Mouse (Mus musculus) midbrain, embryonic 16.5 days (tissue): ENCODE results near the gene Rad51c. TPM values are rescaled to one million over a fixed set of nuclear protein-coding genes. Genes with fewer than 3 reads are reported as not detected.
"Not testable (repeated sequence)": the region's sequence is repeated elsewhere in the genome, so short reads cannot be mapped to it uniquely, and the experiment has no call there.

Experiments
- ATAC-seq: fragments of 200-750 bp; cut with Nextera tagmentation; 2 replicates; pipeline ENCODE4 v1.8.0; 2017; ENCODE audit warnings: moderate TSS enrichment
- H3K27ac ChIP-seq: fragments of 300-500 bp; sonication (generic); 2 replicates; pipeline ENCODE4 v1.5.1; 2014; ENCODE audit warnings: mild to moderate bottlenecking, low read length, mixed read lengths
- H3K27me3 ChIP-seq: fragments of 300-500 bp; sonication (generic); 2 replicates; pipeline ENCODE4 v1.6.1; 2014; ENCODE audit warnings: low read depth, low read length, mixed read lengths; ENCODE audit not compliant: control insufficient read depth, insufficient read depth
- H3K36me3 ChIP-seq: fragments of 300-500 bp; sonication (generic); 2 replicates; pipeline ENCODE4 v1.6.1; 2014; ENCODE audit warnings: mild to moderate bottlenecking, low read length, moderate library complexity, mixed read lengths; ENCODE audit not compliant: control insufficient read depth, insufficient read depth
- H3K4me1 ChIP-seq: fragments of 300-500 bp; sonication (generic); 2 replicates; pipeline ENCODE4 v1.6.1; 2014; ENCODE audit warnings: mild to moderate bottlenecking, low read length, mixed read lengths; ENCODE audit not compliant: control insufficient read depth, insufficient read depth
- H3K4me2 ChIP-seq: fragments of 300-500 bp; sonication (generic); 2 replicates; pipeline ENCODE4 v1.6.1; 2014; ENCODE audit warnings: mild to moderate bottlenecking, low read length, mixed read lengths
- H3K4me3 ChIP-seq: fragments of 300-500 bp; sonication (generic); 2 replicates; pipeline ENCODE4 v1.5.1; 2014; ENCODE audit warnings: low read depth, mild to moderate bottlenecking, low read length, moderate library complexity, mixed read lengths
- H3K9ac ChIP-seq: fragments of 300-500 bp; sonication (generic); 2 replicates; pipeline ENCODE4 v1.6.1; 2014; ENCODE audit warnings: low read depth, low read length, mixed read lengths
- H3K9me3 ChIP-seq: fragments of 300-500 bp; sonication (generic); replicated peaks from 2 replicates; pipeline ENCODE4 v1.6.1; 2014; ENCODE audit warnings: mild to moderate bottlenecking, low read length, mixed read lengths; ENCODE audit not compliant: control insufficient read depth, poor library complexity, severe bottlenecking
- whole genome bisulfite sequencing: fragments of 180-500 bp; shearing (Covaris S2); extraction: QIAGEN DNeasy Blood & Tissue Kit; methylation state at CpG from one replicate; pipeline ENCODE4 v1.1.7; 2014; 5-methylcytosine and 5-hydroxymethylcytosine counted together
- polyA plus RNA-seq: library from polyadenylated mRNA; unstranded; fragments of >200 nt; fragmentation: Nextera tagmentation; extraction: Ambion mirVana; gene quantifications from 2 replicates; pipeline ENCODE4 v1.2.1, GENCODE M21; 2015

Rad51c gene
- polyA plus RNA-seq, 1 experiment from 2014 or later, result 3.6 TPM

GRCm38 (mm10) chr11:87446159-87446558, 41.4 kb upstream of the Rad51c start:
- no peak overlapping the region for H3K4me3 ChIP-seq
- ATAC-seq, result no peak
- H3K4me1 ChIP-seq, result peaks cover 2% of the 10 kb centered on the region; the same call in 1 of the 2 replicates
- H3K9me3 ChIP-seq, result no peaks in the 10 kb centered on the region
- H3K9ac ChIP-seq, result no peak overlapping the region
- no peak overlapping the region for H3K4me2 ChIP-seq
- no peak overlapping the region for H3K27ac ChIP-seq
- WGBS, result 97% methylated on average over 3 of the region's 3 CpGs
- no peaks in the 10 kb centered on the region for H3K27me3 ChIP-seq
- no peaks in the 10 kb centered on the region for H3K36me3 ChIP-seq

- H3K4me3 ChIP-seq, H3K4me1 ChIP-seq, H3K27ac ChIP-seq, H3K4me2 ChIP-seq, ATAC-seq, H3K9ac ChIP-seq, H3K36me3 ChIP-seq, H3K9me3 ChIP-seq, H3K27me3 ChIP-seq: not testable (repeated sequence)
- 88% methylated on average over 2 of the region's 4 CpGs for WGBS
Observed at GRCm38 (mm10) chr11:87445593-87445992, 40.8 kb upstream of the Rad51c start.

GRCm38 (mm10) chr11:87444735-87445428, 40.1 kb upstream of the Rad51c start:
- WGBS, result 11% methylated on average over 16 of the region's 16 CpGs
- Histone ChIP-seq H3K9ac (peak overlapping the region; percentile 30; the same call in 1 of the 2 replicates), H3K27ac (0 out of 2 replicates have a peak overlapping the region, but pooled peaks have one; percentile 17), H3K36me3 (no peaks in the 10 kb centered on the region), H3K27me3 (no peaks in the 10 kb centered on the region), H3K4me2 (peak overlapping the region; percentile 21; the same call in 1 of the 2 replicates), H3K4me1 (peaks cover 2% of the 10 kb centered on the region; the same call in 1 of the 2 replicates), H3K4me3 (no peak overlapping the region), H3K9me3 (no peaks in the 10 kb centered on the region)
- ATAC-seq, result no peak

GRCm38 (mm10) chr11:87444056-87444455, 39.3 kb upstream of the Rad51c start:
- not testable (repeated sequence) for H3K4me2 ChIP-seq, H3K27me3 ChIP-seq, H3K36me3 ChIP-seq, H3K9me3 ChIP-seq, ATAC-seq, H3K4me1 ChIP-seq, H3K4me3 ChIP-seq, H3K9ac ChIP-seq, H3K27ac ChIP-seq
- 71% methylated on average over 10 of the region's 10 CpGs for WGBS

GRCm38 (mm10) chr11:87443373-87443883, 38.7 kb upstream of the Rad51c start:
- Histone ChIP-seq H3K9ac (no peak overlapping the region), H3K4me2 (0 out of 2 replicates have a peak overlapping the region, but pooled peaks have one; percentile 3)
- under 1% methylated on average over 4 of the region's 5 CpGs for WGBS

GRCm38 (mm10) chr11:87442643-87443372, 38.1 kb upstream of the Rad51c start:
- Histone ChIP-seq H3K9ac (peak overlapping the region; percentile 59), H3K4me2 (peak overlapping the region; percentile 54), H3K4me3 (peak overlapping the region; percentile 25), H3K27ac (peak overlapping the region; percentile 87)
- not testable (repeated sequence) for H3K36me3 ChIP-seq, H3K4me1 ChIP-seq, H3K27me3 ChIP-seq, H3K9me3 ChIP-seq
- under 1% methylated on average over 29 of the region's 62 CpGs for WGBS
- peak; percentile 98 for ATAC-seq

More at GRCm38 (mm10) chr11:87443373-87443883, 38.7 kb upstream of the Rad51c start:
- peaks cover 2% of the 10 kb centered on the region; the same call in 1 of the 2 replicates for H3K4me1 ChIP-seq
- H3K36me3 ChIP-seq, result no peaks in the 10 kb centered on the region
- no peaks in the 10 kb centered on the region for H3K9me3 ChIP-seq
- no peak overlapping the region for H3K4me3 ChIP-seq
- peak overlapping the region; percentile 87 for H3K27ac ChIP-seq
- no peaks in the 10 kb centered on the region for H3K27me3 ChIP-seq
- no peak for ATAC-seq

GRCm38 (mm10) chr11:87439796-87440420, 35.2 kb upstream of the Rad51c start:
- Histone ChIP-seq H3K27me3 (no peaks in the 10 kb centered on the region), H3K4me1 (peaks cover 2% of the 10 kb centered on the region; the same call in 1 of the 2 replicates), H3K27ac (no peak overlapping the region), H3K9ac (no peak overlapping the region), H3K4me3 (no peak overlapping the region), H3K9me3 (no peaks in the 10 kb centered on the region), H3K4me2 (no peak overlapping the region), H3K36me3 (no peaks in the 10 kb centered on the region)
- ATAC-seq, result no peak
- WGBS, result 86% methylated on average over 10 of the region's 10 CpGs

- H3K36me3 ChIP-seq, result no peaks in the 10 kb centered on the region
- H3K4me2 ChIP-seq, result no peak overlapping the region
- no peak overlapping the region for H3K4me3 ChIP-seq
- 71% methylated on average over 5 of the region's 5 CpGs for WGBS
- ATAC-seq, result no peak
- H3K9me3 ChIP-seq, result no peaks in the 10 kb centered on the region
- H3K27me3 ChIP-seq, result no peaks in the 10 kb centered on the region
- no peak overlapping the region for H3K27ac ChIP-seq
- H3K9ac ChIP-seq, result no peak overlapping the region
- no peaks in the 10 kb centered on the region for H3K4me1 ChIP-seq
Observed at GRCm38 (mm10) chr11:87436326-87437232, 31.8 kb upstream of the Rad51c start.
